Mouse (Mus musculus) stomach, postnatal 0 days (tissue): ENCODE measurements at regions not wholly inside any gene's neighbourhood (a gene's known extent, or its start where the extent isn't known, plus 50 kb on each side); places are given as distances from the start of the nearest gene placed in this dataset.

Source experiments
- CTCF ChIP-seq: IDR thresholded peaks from 2 replicates; pipeline ENCODE4 v1.5.1; 2016; ENCODE audit warnings: antibody characterized with exemption, low read depth, mild to moderate bottlenecking, moderate library complexity
- EP300 ChIP-seq: optimal IDR thresholded peaks from 2 replicates; pipeline ENCODE3; 2016; ENCODE audit warnings: antibody characterized with exemption

DNA sequence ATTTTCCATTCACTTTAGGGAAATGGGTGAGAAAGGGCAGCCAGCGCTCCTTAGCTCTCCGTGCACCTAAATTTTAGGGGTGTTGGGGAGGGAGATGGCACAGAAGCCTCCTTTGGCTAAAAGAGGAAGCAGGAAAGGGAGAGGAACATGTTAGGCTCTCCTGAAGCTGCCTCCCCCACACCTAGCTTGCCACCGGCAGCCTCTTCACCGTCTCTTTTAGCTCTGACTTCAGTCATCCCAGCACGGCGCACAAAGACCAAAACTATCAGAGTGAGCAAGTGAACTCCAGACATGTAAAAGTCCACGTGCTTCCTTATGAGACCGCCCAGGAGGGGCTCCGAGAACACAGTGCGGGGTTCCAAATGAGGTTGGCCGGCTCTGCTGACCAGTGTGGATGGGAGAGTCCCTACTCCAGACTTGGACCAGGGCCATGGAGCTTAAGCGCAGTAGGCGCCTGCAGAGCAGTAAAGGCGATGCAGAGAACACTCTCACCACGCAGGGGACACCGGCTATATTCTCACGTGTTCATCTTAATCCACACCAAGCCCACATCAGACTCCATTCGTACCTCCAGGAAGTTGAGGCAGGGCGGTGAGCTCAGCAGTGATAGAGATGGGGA is 146.8 kb downstream of the Trim33 start:
- TF ChIP-seq EP300 (no peak), CTCF (no peak)
